Mouse (Mus musculus) heart, postnatal 0 days (tissue): ENCODE results near the gene 4430402I18Rik. TPM values are rescaled to one million over a fixed set of nuclear protein-coding genes. Genes with fewer than 3 reads are reported as not detected.

Experiments used
- ATAC-seq: fragments of 200-750 bp; cut with Nextera tagmentation; 2 replicates; pipeline ENCODE4 v1.8.0; 2017; ENCODE audit warnings: low read depth, moderate number of reproducible peaks, moderate library complexity; ENCODE audit not compliant: insufficient read depth
- DNase-seq: peaks from one replicate; pipeline ENCODE4 v3.0.0-alpha.2; 2016; ENCODE audit warnings: low spot score
- H3K27ac ChIP-seq: fragments of 300-500 bp; sonication (generic); 2 replicates; pipeline ENCODE4 v1.5.1; 2014; ENCODE audit warnings: low read depth, mild to moderate bottlenecking
- H3K27me3 ChIP-seq: fragments of 300-500 bp; sonication (generic); 2 replicates; pipeline ENCODE4 v1.6.1; 2014; ENCODE audit warnings: low read length, mixed read lengths; ENCODE audit not compliant: control insufficient read depth, insufficient read depth
- H3K36me3 ChIP-seq: fragments of 300-500 bp; sonication (generic); replicated peaks from 2 replicates; pipeline ENCODE4 v1.6.1; 2014; ENCODE audit warnings: low read length, mixed read lengths; ENCODE audit not compliant: control insufficient read depth, insufficient read depth
- H3K4me1 ChIP-seq: fragments of 300-500 bp; sonication (generic); 2 replicates; pipeline ENCODE4 v1.6.1; 2014; ENCODE audit warnings: antibody characterized with exemption; ENCODE audit not compliant: control insufficient read depth, insufficient read depth
- H3K4me2 ChIP-seq: fragments of 300-500 bp; sonication (generic); 2 replicates; pipeline ENCODE4 v1.6.1; 2014; ENCODE audit warnings: low read depth, mild to moderate bottlenecking, low read length, moderate library complexity
- H3K4me3 ChIP-seq: fragments of 300-500 bp; sonication (generic); 2 replicates; pipeline ENCODE4 v1.5.1; 2014; ENCODE audit warnings: low read depth, low read length
- H3K9ac ChIP-seq: fragments of 300-500 bp; sonication (generic); replicated peaks from 2 replicates; pipeline ENCODE4 v1.6.1; 2014; ENCODE audit warnings: low read depth, low read length, mixed read lengths
- H3K9me3 ChIP-seq: fragments of 300-500 bp; sonication (generic); replicated peaks from 2 replicates; pipeline ENCODE4 v1.6.1; 2016; ENCODE audit warnings: low read length; ENCODE audit not compliant: control insufficient read depth
- CTCF ChIP-seq: IDR thresholded peaks from 2 replicates; pipeline ENCODE4 v1.5.1; 2016; ENCODE audit warnings: antibody characterized with exemption, control low read depth, low read depth
- EP300 ChIP-seq: IDR thresholded peaks from 2 replicates; pipeline ENCODE4 v1.6.1; 2016; ENCODE audit warnings: antibody characterized with exemption, low read depth
- WGBS: fragments of 180-500 bp; shearing (Covaris S2); extraction: QIAGEN DNeasy Blood & Tissue Kit; methylation state at CpG from one replicate; pipeline ENCODE4 v1.1.7; 2014; 5-methylcytosine and 5-hydroxymethylcytosine counted together
- polyA plus RNA-seq: library from polyadenylated mRNA; unstranded; fragments of >200 nt; fragmentation: Nextera tagmentation; extraction: Ambion mirVana; gene quantifications from 2 replicates; pipeline ENCODE4 v1.2.1, GENCODE M21; 2015
- total RNA-seq: library from RNA; depleted of rRNA; stranded (reverse); fragments of >200 nt; gene quantifications from 2 replicates; pipeline ENCODE4 v1.2.3, GENCODE M21; 2014; ENCODE audit warnings: low replicate concordance

Gene 4430402I18Rik
- total and polyA plus RNA-seq, 2 experiments from 2014 or later: 3.1 to 28.4 TPM

GRCm38 (mm10) chr19:28995366-28995765 is 27.8 kb upstream of the 4430402I18Rik start:
- Histone ChIP-seq H3K36me3 (peaks cover 48% of the 10 kb centered on the region), H3K4me2 (no peak overlapping the region), H3K4me1 (peaks cover 15% of the 10 kb centered on the region), H3K4me3 (no peak overlapping the region), H3K27me3 (no peaks in the 10 kb centered on the region), H3K9ac (no peak overlapping the region), H3K9me3 (no peaks in the 10 kb centered on the region), H3K27ac (peak overlapping the region; percentile 64)
- WGBS: 83% methylated on average over 5 of the region's 5 CpGs
- DNase-seq: no peak
- no peak for ATAC-seq
- no peak for TF ChIP-seq CTCF
- TF ChIP-seq EP300: no peak

GRCm38 (mm10) chr19:28994870-28995269 is 27.3 kb upstream of the 4430402I18Rik start:
- WGBS: 42% methylated on average over 7 of the region's 7 CpGs
- H3K27ac ChIP-seq: peak overlapping the region; percentile 64
- ATAC-seq (0 out of 2 replicates have a peak, but pooled peaks have one; percentile 6), DNase-seq (peak; percentile 73)
- H3K27me3 ChIP-seq: no peaks in the 10 kb centered on the region
- TF ChIP-seq CTCF: no peak
- TF ChIP-seq EP300: no peak
- peaks cover 15% of the 10 kb centered on the region for H3K4me1 ChIP-seq
- H3K9me3 ChIP-seq: no peaks in the 10 kb centered on the region
- no peak overlapping the region for H3K4me3 ChIP-seq
- H3K36me3 ChIP-seq: peaks cover 43% of the 10 kb centered on the region
- H3K9ac ChIP-seq: no peak overlapping the region
- H3K4me2 ChIP-seq: no peak overlapping the region

GRCm38 (mm10) chr19:28991391-28991790 is 23.8 kb upstream of the 4430402I18Rik start:
- no peaks in the 10 kb centered on the region for H3K27me3 ChIP-seq
- ATAC-seq: no peak
- peaks cover 20% of the 10 kb centered on the region for H3K4me1 ChIP-seq
- no peak for DNase-seq
- no peaks in the 10 kb centered on the region for H3K9me3 ChIP-seq
- peak overlapping the region; percentile 86 for H3K4me3 ChIP-seq
- TF ChIP-seq CTCF (no peak), EP300 (no peak)
- H3K9ac ChIP-seq: peak overlapping the region; percentile 94
- peak overlapping the region; percentile 62 for H3K4me2 ChIP-seq
- peaks cover 23% of the 10 kb centered on the region for H3K36me3 ChIP-seq
- peak overlapping the region; percentile 99 for H3K27ac ChIP-seq
- 56% methylated on average over 5 of the region's 5 CpGs for WGBS

- peaks cover 16% of the 10 kb centered on the region for H3K36me3 ChIP-seq
- WGBS: under 1% methylated on average over 38 of the region's 41 CpGs
- H3K4me1 ChIP-seq: peaks cover 16% of the 10 kb centered on the region
- DNase-seq (peak; percentile 83), ATAC-seq (peak; percentile 85)
- H3K4me2 ChIP-seq: peak overlapping the region; percentile 62
- no peaks in the 10 kb centered on the region for H3K27me3 ChIP-seq
- TF ChIP-seq CTCF (no peak), EP300 (peak; percentile 81)
- peak overlapping the region; percentile 94 for H3K9ac ChIP-seq
- H3K9me3 ChIP-seq: no peaks in the 10 kb centered on the region
- peak overlapping the region; percentile 99 for H3K27ac ChIP-seq
- H3K4me3 ChIP-seq: peak overlapping the region; percentile 86
Observed at GRCm38 (mm10) chr19:28990590-28991221, 23.1 kb upstream of the 4430402I18Rik start.

GRCm38 (mm10) chr19:28990194-28990589 is 22.6 kb upstream of the 4430402I18Rik start, which contains the start of gene Cdc37l1:
Gene Cdc37l1, plus strand, starts transcription at chr19:28990352.
- Histone ChIP-seq H3K36me3 (peaks cover 11% of the 10 kb centered on the region), H3K4me2 (peak within 1 kb of the TSS; percentile 62), H3K4me1 (peaks cover 11% of the 10 kb centered on the region), H3K27ac (peak within 1 kb of the TSS; percentile 99), H3K9ac (peak within 1 kb of the TSS; percentile 94), H3K4me3 (peak within 1 kb of the TSS; percentile 86), H3K27me3 (no peaks in the 10 kb centered on the region), H3K9me3 (no peaks in the 10 kb centered on the region)
- under 1% methylated on average over 37 of the region's 37 CpGs for WGBS
- DNase-seq: peak; percentile 95
- ATAC-seq: peak; percentile 97
- TF ChIP-seq EP300 (no peak; the same call in 1 of the 2 replicates), CTCF (no peak)

- no peak for ATAC-seq
- no peak for TF ChIP-seq CTCF
- no peak for TF ChIP-seq EP300
Observed at GRCm38 (mm10) chr19:28989515-28989914, 21.9 kb upstream of the 4430402I18Rik start.

More at GRCm38 (mm10) chr19:28989515-28989914, 21.9 kb upstream of the 4430402I18Rik start:
- Histone ChIP-seq H3K4me1 (peaks cover 9% of the 10 kb centered on the region), H3K9ac (peak overlapping the region; percentile 94), H3K27me3 (no peaks in the 10 kb centered on the region), H3K36me3 (peaks cover 6% of the 10 kb centered on the region), H3K4me2 (peak overlapping the region; percentile 62), H3K27ac (peak overlapping the region; percentile 99), H3K9me3 (no peaks in the 10 kb centered on the region), H3K4me3 (peak overlapping the region; percentile 86)
- WGBS: 45% methylated on average over 8 of the region's 8 CpGs
- no peak for DNase-seq
